Comparison of ENCODE assay signal across 8 mouse cellular contexts in genomic region chr2:163823248-163823647, GRCm38 (mm10). TPM values are rescaled to one million over a fixed set of nuclear protein-coding genes. Genes with fewer than 3 reads are reported as not detected.
DNase-seq lines count a peak whose midpoint lies in the region; ATAC-seq and TF ChIP-seq lines count a peak whose summit lies in the region.

No protein-coding gene starts in this region.

- H3K27ac ChIP-seq in embryonic facial prominence, embryonic 11.5 days (replicated peaks; ENCODE audit: low read depth, low read length) = no peak overlapping the region
- peak overlapping the region; percentile 56 for H3K27ac ChIP-seq in limb, embryonic 10.5 days
- no peak overlapping the region for H3K27ac ChIP-seq in midbrain, postnatal 0 days (ENCODE audit: low read depth, low read length)

- TF ChIP-seq CTCF in midbrain, postnatal 0 days (IDR thresholded peaks at IDR 0.05) = peak; percentile 92

- no peak overlapping the region for H3K9ac ChIP-seq in embryonic facial prominence, embryonic 11.5 days (replicated peaks; ENCODE audit: low read length)
- H3K9ac ChIP-seq in midbrain, postnatal 0 days (replicated peaks; ENCODE audit: low read length, poor library complexity, severe bottlenecking) = no peak overlapping the region

- H3K4me3 ChIP-seq in embryonic facial prominence, embryonic 11.5 days (ENCODE audit: low read depth, low read length) = no peak overlapping the region
- peak overlapping the region; percentile 29; the same call in 1 of the 2 replicates for H3K4me3 ChIP-seq in limb, embryonic 10.5 days
- H3K4me3 ChIP-seq in midbrain, postnatal 0 days (ENCODE audit: low read depth, low read length) = no peak overlapping the region

- WGBS in embryonic facial prominence, embryonic 11.5 days = 12% methylated on average over 4 of the region's 4 CpGs
- WGBS in limb, embryonic 10.5 days = 10% methylated on average over 4 of the region's 4 CpGs
- WGBS in midbrain, postnatal 0 days = 13% methylated on average over 4 of the region's 4 CpGs

- no peaks in the 10 kb centered on the region for H3K9me3 ChIP-seq in embryonic facial prominence, embryonic 11.5 days (replicated peaks; ENCODE audit: control insufficient read depth, low read length)
- no peaks in the 10 kb centered on the region for H3K9me3 ChIP-seq in limb, embryonic 10.5 days (replicated peaks)
- no peaks in the 10 kb centered on the region for H3K9me3 ChIP-seq in midbrain, postnatal 0 days (ENCODE audit: low read length)

- H3K36me3 ChIP-seq in embryonic facial prominence, embryonic 11.5 days (replicated peaks; ENCODE audit: control insufficient read depth, insufficient read depth, low read depth, low read length) = no peaks in the 10 kb centered on the region
- no peaks in the 10 kb centered on the region for H3K36me3 ChIP-seq in limb, embryonic 10.5 days
- no peaks in the 10 kb centered on the region for H3K36me3 ChIP-seq in midbrain, postnatal 0 days (ENCODE audit: insufficient read depth, low read length)

- intact Hi-C loops in heart, postnatal 14 days (cut with DNase I) = loop anchor here (5.0 to 10.0 kb wide), 3 partner anchors 91 to 288 kb away; partner anchors contain the start of gene Ttpal

- DNase-seq in right cerebral cortex, adult 2 months (ENCODE audit: low spot score in 2 of 2) = peak; percentile 50 to 54
- no peak for DNase-seq in right cerebral cortex, postnatal 36 days (ENCODE audit: low spot score in 2 of 2)
- DNase-seq in adrenal gland, adult 18-20 months (ENCODE audit: low spot score in 2 of 2) = peak; percentile 52 to 68
- peak; percentile 70 for DNase-seq in embryonic facial prominence, embryonic 11.5 days (ENCODE audit: low spot score)
- DNase-seq in heart, postnatal 14 days = peak; percentile 62 to 76
- DNase-seq in limb, embryonic 10.5 days (ENCODE audit: low spot score) = peak; percentile 82
- DNase-seq in midbrain, postnatal 0 days (ENCODE audit: low spot score) = peak; percentile 32

- ATAC-seq in embryonic facial prominence, embryonic 11.5 days (replicated peaks; ENCODE audit: insufficient number of reproducible peaks, low FRiP score, low TSS enrichment, low read depth) = no peak
- no peak for ATAC-seq in midbrain, postnatal 0 days (ENCODE audit: low FRiP score)
- no peak for ATAC-seq in monocyte, adult 5-6 weeks (replicated peaks; ENCODE audit: insufficient number of reproducible peaks, low FRiP score, low TSS enrichment, poor library complexity, severe bottlenecking)

- no peaks in the 10 kb centered on the region for H3K4me1 ChIP-seq in embryonic facial prominence, embryonic 11.5 days (ENCODE audit: control insufficient read depth, insufficient read depth, low read length)
- H3K4me1 ChIP-seq in limb, embryonic 10.5 days = peaks cover 11% of the 10 kb centered on the region
- H3K4me1 ChIP-seq in midbrain, postnatal 0 days (ENCODE audit: insufficient read depth, low read length) = no peaks in the 10 kb centered on the region

- no peak overlapping the region for H3K4me2 ChIP-seq in embryonic facial prominence, embryonic 11.5 days (ENCODE audit: low read depth, low read length)
- H3K4me2 ChIP-seq in midbrain, postnatal 0 days (ENCODE audit: low read depth, low read length, poor library complexity, severe bottlenecking) = no peak overlapping the region

- no peaks in the 10 kb centered on the region for H3K27me3 ChIP-seq in embryonic facial prominence, embryonic 11.5 days (ENCODE audit: control insufficient read depth, insufficient read depth, low read length)
- no peaks in the 10 kb centered on the region for H3K27me3 ChIP-seq in limb, embryonic 10.5 days (ENCODE audit: low read depth, poor library complexity, severe bottlenecking)
- H3K27me3 ChIP-seq in midbrain, postnatal 0 days (ENCODE audit: insufficient read depth, low read length) = no peaks in the 10 kb centered on the region

RNA-seq across cellular contexts. Expression of gene Ccn5, which starts 2.6 kb away (rescaled TPM):
- total RNA-seq in adrenal gland, adult 18-20 months (2021) = under 1 TPM in 1 of 2 experiments, not detected in 1; 0.51 TPM
- polyA plus RNA-seq in embryonic facial prominence, embryonic 11.5 days (2014; fragmentation: Nextera tagmentation; extraction: Ambion mirVana) = 0.71 TPM in 1 of 2 replicates, not detected in the other
- under 1 TPM; 0.29 to 0.88 TPM for total RNA-seq in heart, postnatal 14 days (2021)
- polyA plus RNA-seq in limb, embryonic 10.5 days (2016; fragmentation: Nextera tagmentation; extraction: Ambion mirVana) = 0.25 and 0.61 TPM in 2 replicates
- 0.19 and 0.22 TPM in 2 replicates for total RNA-seq in midbrain, postnatal 0 days (2014; rRNA removed)
- polyA plus RNA-seq in midbrain, postnatal 0 days (2015; fragmentation: Nextera tagmentation; extraction: Ambion mirVana) = 0.32 and 0.69 TPM in 2 replicates
- not detected in 3 replicates for total RNA-seq in monocyte, adult 5-6 weeks (2017)

RNA-seq across cellular contexts. Expression of gene Kcnk15, which starts 30.2 kb away (rescaled TPM):
- total RNA-seq in adrenal gland, adult 18-20 months (2021) = not detected
- polyA plus RNA-seq in embryonic facial prominence, embryonic 11.5 days (2014; fragmentation: Nextera tagmentation; extraction: Ambion mirVana) = not detected in 2 replicates
- total RNA-seq in heart, postnatal 14 days (2021) = not detected
- not detected in 2 replicates for polyA plus RNA-seq in limb, embryonic 10.5 days (2016; fragmentation: Nextera tagmentation; extraction: Ambion mirVana)
- total RNA-seq in midbrain, postnatal 0 days (2014; rRNA removed) = 0.11 TPM in 1 of 2 replicates, not detected in the other
- polyA plus RNA-seq in midbrain, postnatal 0 days (2015; fragmentation: Nextera tagmentation; extraction: Ambion mirVana) = 0.12 and 0.25 TPM in 2 replicates
- total RNA-seq in monocyte, adult 5-6 weeks (2017) = not detected in 3 replicates

Comparison
In these comparisons a context has a peak if more than half of its experiments do, and no peak if none do; other contexts are left out.
1. DNase-seq: peak in right cerebral cortex, adult 2 months (2 of 2), adrenal gland, adult 18-20 months (2 of 2), embryonic facial prominence, embryonic 11.5 days (single experiment), heart, postnatal 14 days (2 of 2), limb, embryonic 10.5 days (single experiment) and midbrain, postnatal 0 days (single experiment); none in right cerebral cortex, postnatal 36 days (0 of 2).